Comparison of ENCODE assay signal across 12 mouse cellular contexts in the genomic region with DNA sequence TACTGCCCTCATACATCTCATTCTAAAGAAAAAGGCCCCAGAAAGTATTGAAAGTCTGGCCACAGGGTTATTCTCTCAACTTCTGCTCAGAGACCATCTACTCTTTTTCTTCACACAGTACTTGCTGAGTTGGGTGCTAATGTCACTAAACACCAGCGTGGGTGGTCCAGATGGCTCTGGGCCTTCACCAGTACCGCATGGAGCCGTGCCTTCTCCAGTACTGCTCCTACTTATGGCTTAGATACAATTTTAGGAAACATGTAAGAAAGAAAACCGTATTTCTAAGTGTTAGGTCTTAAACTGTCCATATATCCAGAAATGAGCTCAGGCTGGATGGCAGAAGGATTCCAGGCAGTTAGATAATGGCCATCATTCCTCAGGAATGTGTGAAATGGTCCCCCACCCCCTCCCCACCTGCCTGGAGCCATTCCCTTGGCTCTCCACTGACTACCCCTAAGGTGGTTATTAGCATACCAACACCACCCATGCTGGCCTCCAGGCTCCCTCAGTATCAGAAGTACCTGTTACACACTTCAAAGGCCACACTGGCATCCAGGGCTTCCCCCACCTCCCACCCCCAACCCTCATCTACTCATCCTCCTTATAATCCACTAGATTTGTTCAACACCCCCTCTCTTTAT.
"Had no signal": no experiment of that assay in that cellular context is flagged by ENCODE, and none has a peak within 500 bp of the region (broad histone marks: within the 10 kb centered on the region; RNA-seq: fewer than 3 reads in every experiment).

No protein-coding gene starts in this region.

- ATAC-seq: intestine, postnatal 0 days; liver, postnatal 0 days had no signal

- DNase-seq: kidney, adult 2 months; kidney, postnatal 25 days; layer of hippocampus, adult 9-11 months; left cerebral cortex, postnatal 4 days; liver, postnatal 0 days; lung, embryonic 14.5 days; lung, postnatal 10 days; lung, postnatal 36 days; midbrain, embryonic 14.5 days; right cerebral cortex, postnatal 4 days; thymus, postnatal 25 days had no signal
